Mouse (Mus musculus) lung, adult 2 months (tissue): ENCODE data around the gene Rdh9.
"Not testable (repeated sequence)": the region's sequence is repeated elsewhere in the genome, so short reads cannot be mapped to it uniquely, and the experiment has no call there.

ENCODE experiments used
- CTCF ChIP-seq: fragments of 200-500 bp; IDR thresholded peaks from 2 replicates; pipeline ENCODE4 v1.5.1; 2011; ENCODE audit warnings: mild to moderate bottlenecking, low read length, control low read depth; ENCODE audit not compliant: insufficient read depth
- POLR2A ChIP-seq: fragments of 200-500 bp; IDR thresholded peaks from 2 replicates; pipeline ENCODE4 v1.6.1; 2011; ENCODE audit warnings: low read depth, mild to moderate bottlenecking, control low read depth, low read length, borderline replicate concordance; ENCODE audit errors: extremely low read depth

DNA sequence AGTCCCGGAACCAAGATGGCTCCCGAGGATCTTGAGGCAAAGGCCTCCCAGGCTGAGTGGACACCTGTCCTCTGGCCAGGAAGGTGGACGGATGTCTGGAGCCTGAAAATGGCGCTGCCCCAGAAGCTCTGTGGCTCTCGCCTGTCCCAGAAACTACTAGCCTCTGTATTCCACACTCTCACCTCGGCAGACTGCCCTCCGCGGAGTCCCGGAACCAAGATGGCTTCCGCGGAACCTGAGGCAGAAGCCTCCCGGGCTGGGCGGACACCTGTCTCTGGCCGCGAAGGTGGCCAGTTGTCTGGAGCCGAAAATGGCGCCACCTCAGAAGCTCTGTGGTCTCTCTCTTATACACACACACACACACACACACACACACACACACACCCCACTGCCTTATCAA, 6.1 kb downstream of the Rdh9 start:
- TF ChIP-seq CTCF, POLR2A: not testable (repeated sequence)
